Mouse (Mus musculus): ENCODE measurements around the gene Gm3532.
"Not testable (repeated sequence)": the region's sequence is repeated elsewhere in the genome, so short reads cannot be mapped to it uniquely, and the experiment has no call there.

Gene Gm3532

GRCm38 (mm10) chr14:5538196-5538595 is at the start of gene Gm3532:
Gene Gm3532 (plus strand): TSS chr14:5538496.
- not testable (repeated sequence) for DNase-seq (ENCODE audit: low spot score)

- not testable (repeated sequence) for DNase-seq (ENCODE audit: low spot score)
Observed at GRCm38 (mm10) chr14:5501374-5501773, 36.9 kb upstream of the Gm3532 start, which contains the start of gene Gm3488. Gene Gm3488 (plus strand): TSS chr14:5501674.

All from embryo, embryonic 10.5 days (tissue).